Mouse (Mus musculus) cerebellum, adult 18-20 months (tissue): ENCODE results near the gene Ring1.

Experiments
- DNase-seq, 2 experiments: peaks; one replicate each; pipeline ENCODE4 v3.0.0; 2021

The Ring1 gene

DNA sequence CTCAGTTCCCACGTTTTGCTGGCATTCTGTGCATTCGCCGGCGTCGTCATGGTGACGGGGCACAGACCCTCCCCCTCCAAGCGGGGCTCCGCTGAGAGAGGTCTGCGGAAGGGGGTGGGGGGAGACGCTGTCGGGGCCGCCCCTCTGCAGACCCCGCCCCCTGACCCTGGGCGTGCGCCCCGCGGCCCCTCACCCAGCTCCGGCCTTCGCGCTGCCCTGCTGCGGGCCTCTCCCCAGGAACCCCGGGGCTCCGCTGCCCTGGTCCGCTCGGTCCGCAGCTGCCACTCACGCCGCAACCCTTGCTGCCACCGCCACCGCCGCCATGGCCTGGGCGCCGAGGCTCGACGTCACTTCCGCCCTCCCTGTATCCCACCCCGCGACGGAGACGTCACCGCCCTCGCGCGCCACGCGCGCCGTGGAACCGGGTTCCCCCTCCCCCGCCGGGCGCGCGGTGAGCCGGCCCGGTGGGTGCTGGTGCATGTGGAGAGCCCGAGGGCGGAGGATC lies at the start of gene Ring1:
Ring1 (minus strand) TSS at position 364 of the 505 bp plus-strand sequence.
- DNase-seq = peak; percentile 88 to 92

GRCm38 (mm10) chr17:34072091-34072490 lies 47.6 kb upstream of the Ring1 start:
- no peak for DNase-seq

DNA sequence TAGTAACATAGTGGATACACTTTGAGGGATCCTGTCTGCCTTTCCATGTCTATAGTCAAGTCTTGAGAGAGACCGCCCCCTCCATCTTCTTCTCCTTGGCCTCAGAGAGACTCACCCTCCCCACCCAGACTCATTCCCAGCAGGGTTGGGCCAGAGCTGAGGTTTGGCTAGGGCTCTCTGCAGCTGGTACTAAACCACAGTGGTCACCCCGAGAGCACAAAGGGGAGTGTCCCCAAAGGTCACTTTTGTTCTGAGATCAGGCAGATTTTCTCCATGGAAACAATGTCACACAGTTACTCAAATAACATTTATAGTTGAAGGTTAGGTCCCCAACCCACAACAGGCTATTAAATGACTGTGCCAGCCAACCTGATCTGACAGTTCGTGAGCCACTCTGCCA lies 44.4 kb upstream of the Ring1 start:
- DNase-seq = no peak

- DNase-seq = no peak
Measured at GRCm38 (mm10) chr17:34057224-34057623, 32.7 kb upstream of the Ring1 start.

DNA sequence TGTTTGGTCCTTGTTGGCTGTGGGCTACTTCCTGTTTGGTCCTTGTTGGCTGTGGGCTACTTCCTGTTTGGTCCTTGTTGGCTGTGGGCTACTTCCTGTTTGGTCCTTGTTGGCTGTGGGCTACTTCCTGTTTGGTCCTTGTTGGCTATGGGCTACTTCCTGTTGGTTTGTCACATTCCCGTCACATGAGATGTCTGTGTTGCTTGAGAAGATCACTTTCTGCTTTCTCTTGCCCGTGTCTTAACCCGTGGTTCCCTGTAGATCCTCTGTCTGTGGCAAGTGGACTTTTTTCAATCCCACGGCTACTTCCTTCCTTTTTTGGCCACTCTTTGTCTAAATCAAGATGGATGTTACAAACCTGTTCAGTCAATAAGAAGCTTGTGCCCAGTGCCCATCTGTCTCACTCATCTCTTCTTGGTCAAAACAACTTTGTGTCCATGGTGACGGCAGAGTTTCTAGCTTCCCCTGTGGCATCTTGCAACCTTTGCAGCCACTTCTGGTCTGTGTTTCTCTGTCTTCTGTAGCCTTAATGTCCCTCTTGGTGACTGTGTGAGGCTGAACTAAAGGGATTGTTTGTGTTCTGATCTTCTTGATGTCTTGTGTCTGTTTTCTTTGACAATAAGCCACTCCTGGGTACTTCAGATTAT lies 23.0 kb upstream of the Ring1 start:
- no peak for DNase-seq

GRCm38 (mm10) chr17:34045941-34046340 lies 21.5 kb upstream of the Ring1 start:
- no peak for DNase-seq

- peak in 1 of 2 experiments; percentile 17 for DNase-seq
Measured at GRCm38 (mm10) chr17:34039562-34040450, 15.3 kb upstream of the Ring1 start.

GRCm38 (mm10) chr17:34038878-34039561 lies 14.5 kb upstream of the Ring1 start, which contains the start of gene Col11a2:
Col11a2 (plus strand) TSS chr17:34039437.
- DNase-seq = peak in 1 of 2 experiments; percentile 18

GRCm38 (mm10) chr17:34038440-34038839 lies 14.0 kb upstream of the Ring1 start:
- DNase-seq = peak; percentile 32 to 40

GRCm38 (mm10) chr17:34037241-34037640 lies 12.8 kb upstream of the Ring1 start:
- DNase-seq = no peak

GRCm38 (mm10) chr17:34036647-34037046 lies 12.2 kb upstream of the Ring1 start:
- DNase-seq = peak in 1 of 2 experiments; percentile 15

- DNase-seq = no peak
Measured at GRCm38 (mm10) chr17:34035517-34035916, 11.0 kb upstream of the Ring1 start.

DNA sequence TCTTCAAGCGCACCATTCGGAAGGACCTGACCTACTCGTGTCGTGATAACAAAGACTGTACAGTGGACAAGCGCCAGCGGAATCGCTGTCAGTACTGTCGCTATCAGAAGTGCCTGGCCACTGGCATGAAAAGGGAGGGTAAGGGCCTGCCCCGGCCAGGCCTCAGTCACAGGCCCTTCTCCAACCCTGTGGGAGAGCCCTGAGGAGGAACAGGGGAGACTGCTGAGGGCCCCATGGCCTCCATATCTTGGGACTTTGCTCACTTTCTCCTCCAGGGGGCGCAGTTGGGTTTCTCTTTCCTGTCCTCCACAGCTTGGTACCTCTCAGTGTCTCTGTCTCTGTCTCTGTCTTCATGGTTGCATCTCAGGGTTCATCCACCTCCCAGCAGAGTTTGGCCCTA lies 9.6 kb upstream of the Ring1 start:
- peak; percentile 69 to 72 for DNase-seq

GRCm38 (mm10) chr17:34033441-34033840 lies 9.0 kb upstream of the Ring1 start:
- peak in 1 of 2 experiments; percentile 20 for DNase-seq

- peak; percentile 28 to 36 for DNase-seq
Measured at GRCm38 (mm10) chr17:34032806-34033205, 8.3 kb upstream of the Ring1 start.

- DNase-seq = peak in 1 of 2 experiments; percentile 37
Measured at GRCm38 (mm10) chr17:34032174-34032632, 7.7 kb upstream of the Ring1 start.

DNA sequence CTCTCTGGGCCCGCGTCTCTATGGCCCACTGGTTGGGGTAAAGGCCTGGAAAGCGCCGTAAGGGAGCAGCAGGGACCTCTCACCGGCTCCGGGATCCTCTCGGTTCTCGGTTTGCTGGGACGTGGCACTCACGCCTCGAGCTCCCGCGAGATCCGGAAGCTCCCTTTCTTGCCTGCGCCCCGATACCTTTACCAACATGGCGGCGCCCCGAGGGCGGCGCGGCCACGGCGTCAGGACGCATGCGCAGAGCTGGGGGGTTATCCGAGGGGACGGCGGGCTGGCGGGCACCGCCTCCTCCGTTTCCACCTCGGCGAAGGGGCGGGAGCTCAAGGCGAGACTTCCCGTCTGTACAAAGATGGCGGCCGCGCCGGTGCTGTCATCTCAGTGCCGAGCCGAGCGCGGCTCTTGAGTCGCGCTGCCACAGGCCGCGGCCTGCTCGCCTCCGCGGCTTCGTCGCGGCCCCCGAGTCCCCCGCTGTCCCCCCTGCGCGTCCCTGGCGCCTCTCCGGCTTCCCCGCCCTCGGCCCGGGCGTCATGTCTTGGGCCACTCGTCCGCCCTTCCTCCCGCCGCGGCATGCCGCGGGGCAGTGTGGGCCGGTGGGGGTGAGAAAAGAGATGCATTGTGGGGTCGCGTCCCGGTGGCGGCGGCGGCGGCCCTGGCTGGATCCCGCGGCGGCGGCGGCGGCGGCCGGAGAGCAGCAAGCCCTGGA lies 7.1 kb upstream of the Ring1 start, which contains the start of the genes Slc39a7 and Rxrb:
Slc39a7 (minus strand) TSS at position 218 of the 709 bp plus-strand sequence.
Rxrb (plus strand) TSS at position 348 of the 709 bp plus-strand sequence.
- DNase-seq = peak; percentile 98

GRCm38 (mm10) chr17:34030861-34031326 lies 6.4 kb upstream of the Ring1 start:
- DNase-seq = no peak

DNA sequence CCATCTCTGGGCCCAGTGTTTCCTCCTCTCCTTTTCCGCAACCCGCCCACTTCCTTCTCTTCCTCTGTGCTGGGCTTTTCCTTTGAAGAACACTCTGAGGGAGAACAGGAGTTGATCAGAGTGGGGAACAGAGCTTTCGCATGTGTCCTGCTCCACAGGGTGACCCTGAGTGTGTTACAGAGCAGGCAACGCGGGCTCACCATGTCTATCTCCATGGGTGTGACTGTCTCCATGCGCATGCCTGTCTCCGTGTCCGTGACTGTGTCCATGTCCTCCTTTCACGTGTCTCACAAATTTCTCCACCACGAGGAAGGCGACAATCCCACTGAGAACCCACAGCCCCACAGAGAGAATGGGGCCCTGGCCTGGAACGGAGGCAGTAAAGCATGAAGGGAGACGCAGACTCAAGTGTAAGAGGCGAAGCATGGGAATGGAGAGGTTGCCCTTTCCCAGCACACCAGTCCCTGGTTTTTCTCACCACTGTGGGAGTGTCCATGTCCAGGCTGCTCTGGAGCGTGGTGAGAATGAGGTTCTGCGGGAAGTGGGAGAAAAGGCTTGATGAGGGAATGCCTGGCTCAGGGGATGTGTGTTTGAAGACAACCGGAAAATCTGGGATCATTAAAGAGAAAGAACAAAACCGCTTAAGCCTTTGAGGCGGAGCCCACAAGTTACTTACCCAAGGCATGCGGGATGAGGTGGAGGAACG lies 5.6 kb upstream of the Ring1 start:
- DNase-seq = peak in 1 of 2 experiments; percentile 15

DNA sequence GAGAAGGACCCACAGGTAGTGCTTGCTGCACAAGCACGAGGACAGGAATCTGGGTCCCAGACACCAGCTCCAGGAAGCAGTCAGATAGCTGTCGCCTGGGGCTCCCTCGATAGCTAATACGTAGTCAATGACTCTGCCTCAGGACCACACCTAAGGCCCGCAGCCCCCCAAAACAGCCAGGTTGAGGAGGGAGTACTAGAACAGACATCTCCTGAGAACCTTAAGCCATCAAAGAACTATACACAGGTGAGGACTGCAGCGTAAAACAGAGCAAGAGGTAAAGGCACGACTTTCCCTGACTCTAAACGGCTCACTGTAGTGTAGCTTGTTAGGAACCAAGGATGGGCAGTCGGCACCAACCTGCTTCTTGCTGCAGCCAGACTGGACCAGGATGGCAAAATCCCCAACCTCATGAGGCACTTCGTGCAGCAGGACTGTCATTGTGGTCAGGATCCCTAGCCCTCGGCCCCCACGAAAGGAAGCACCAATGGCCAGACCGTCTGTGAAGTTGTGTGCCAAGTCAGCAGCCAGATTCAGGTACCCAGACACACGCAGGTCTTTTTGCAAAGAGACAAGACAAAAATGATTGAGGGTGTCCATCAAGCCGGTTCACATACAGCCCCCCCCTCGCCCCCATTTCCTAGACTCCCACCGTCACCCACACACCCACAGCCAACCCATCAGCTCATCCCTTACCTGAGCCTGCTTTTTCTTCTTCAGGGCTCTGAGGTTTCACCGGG lies 4.8 kb upstream of the Ring1 start:
- peak in 1 of 2 experiments; percentile 10 for DNase-seq
